Mouse (Mus musculus) right cerebral cortex, postnatal 10 days (tissue): Measurements from ENCODE around the gene Vmn2r61.

Source experiments
- DNase-seq, 2 experiments: peaks; one replicate each; pipeline ENCODE4 v3.0.0; 2021; ENCODE audit warnings: low spot score in 2 of 2

Gene Vmn2r61

DNA sequence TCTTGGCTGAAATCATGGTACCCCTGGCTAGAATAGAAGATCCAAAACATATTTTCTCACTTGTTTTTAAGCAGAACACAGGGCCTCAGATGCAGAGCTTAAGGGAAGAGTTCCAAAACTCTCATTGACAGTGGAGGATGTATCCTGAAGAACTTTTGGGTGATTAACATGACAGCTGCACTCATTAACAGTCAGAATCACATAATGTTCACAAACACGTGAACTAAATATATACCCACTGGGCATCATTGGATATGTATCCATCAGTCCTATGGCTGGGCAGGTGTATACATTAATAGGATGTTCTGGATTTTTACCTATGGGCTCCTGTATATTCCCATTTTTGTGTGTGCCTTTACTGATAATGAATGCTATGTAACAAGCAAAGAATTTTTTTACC, at the start of gene Vmn2r61:
TSS of gene Vmn2r61 (plus strand) at position 301 of the 400 bp plus-strand sequence.
- no peak for DNase-seq
